Mouse (Mus musculus): ENCODE measurements around the gene Shisa9. TPM values are rescaled to one million over a fixed set of nuclear protein-coding genes. Genes with fewer than 3 reads are reported as not detected.

Shisa9 gene
- polyA plus RNA-seq, 1 experiment = 36.4 TPM

- no peak for TF ChIP-seq CTCF (IDR thresholded peaks at IDR 0.05; ENCODE audit: extremely low read depth, insufficient read depth, low read length)
- TF ChIP-seq POLR2A (IDR thresholded peaks at IDR 0.05; ENCODE audit: extremely low read depth, insufficient read depth, low read length) = no peak
- Histone ChIP-seq H3K4me3 (ENCODE audit: insufficient read depth, low read length) (no peak overlapping the region), H3K27ac (ENCODE audit: insufficient read depth, low read length) (no peak overlapping the region), H3K4me1 (ENCODE audit: control insufficient read depth, insufficient read depth, low read length) (peaks cover 4% of the 10 kb centered on the region; the same call in 1 of the 2 replicates)
Observed at GRCm38 (mm10) chr16:12204423-12204822, 220.5 kb downstream of the Shisa9 start.

GRCm38 (mm10) chr16:12206421-12206950 lies 222.6 kb downstream of the Shisa9 start:
- TF ChIP-seq CTCF (IDR thresholded peaks at IDR 0.05; ENCODE audit: extremely low read depth, insufficient read depth, low read length) (no peak), POLR2A (IDR thresholded peaks at IDR 0.05; ENCODE audit: extremely low read depth, insufficient read depth, low read length) (no peak)
- H3K4me1 ChIP-seq (ENCODE audit: control insufficient read depth, insufficient read depth, low read length) = peaks cover 6% of the 10 kb centered on the region
- no peak overlapping the region for H3K4me3 ChIP-seq (ENCODE audit: insufficient read depth, low read length)
- no peak overlapping the region for H3K27ac ChIP-seq (ENCODE audit: insufficient read depth, low read length)

- no peak for TF ChIP-seq POLR2A (IDR thresholded peaks at IDR 0.05; ENCODE audit: extremely low read depth, insufficient read depth, low read length)
- TF ChIP-seq CTCF (IDR thresholded peaks at IDR 0.05; ENCODE audit: extremely low read depth, insufficient read depth, low read length) = no peak
- H3K27ac ChIP-seq (ENCODE audit: insufficient read depth, low read length) = no peak overlapping the region
- H3K4me3 ChIP-seq (ENCODE audit: insufficient read depth, low read length) = no peak overlapping the region
- peaks cover 3% of the 10 kb centered on the region for H3K4me1 ChIP-seq (ENCODE audit: control insufficient read depth, insufficient read depth, low read length)
Observed at GRCm38 (mm10) chr16:12206951-12207350, 223.0 kb downstream of the Shisa9 start.

GRCm38 (mm10) chr16:12209355-12209754 lies 225.4 kb downstream of the Shisa9 start:
- H3K4me1 ChIP-seq (ENCODE audit: control insufficient read depth, insufficient read depth, low read length) = peaks cover 2% of the 10 kb centered on the region
- no peak overlapping the region for H3K27ac ChIP-seq (ENCODE audit: insufficient read depth, low read length)
- H3K4me3 ChIP-seq (ENCODE audit: insufficient read depth, low read length) = no peak overlapping the region
- TF ChIP-seq CTCF (IDR thresholded peaks at IDR 0.05; ENCODE audit: extremely low read depth, insufficient read depth, low read length) (no peak), POLR2A (IDR thresholded peaks at IDR 0.05; ENCODE audit: extremely low read depth, insufficient read depth, low read length) (no peak)

DNA sequence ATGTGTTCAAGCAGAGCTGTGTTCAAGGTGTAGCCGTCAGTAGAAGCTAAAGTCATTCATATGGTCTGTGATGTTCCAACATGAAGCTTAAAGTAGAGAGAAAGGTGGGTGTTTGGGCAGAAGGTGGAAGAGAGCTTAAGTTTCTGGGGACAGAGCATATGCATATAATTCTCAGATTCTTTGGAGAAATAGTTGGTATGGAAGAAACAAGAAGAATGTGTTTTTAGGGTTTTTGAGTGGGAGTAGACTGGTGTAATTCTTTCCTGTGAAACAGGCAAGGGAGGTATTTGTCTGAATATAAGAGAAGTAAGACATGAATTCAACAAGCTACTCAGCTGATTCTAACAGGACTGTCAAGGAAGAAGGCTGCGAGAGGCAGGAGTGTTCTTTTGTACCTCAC lies 225.9 kb downstream of the Shisa9 start:
- Histone ChIP-seq H3K4me1 (ENCODE audit: control insufficient read depth, insufficient read depth, low read length) (peaks cover 2% of the 10 kb centered on the region), H3K27ac (ENCODE audit: insufficient read depth, low read length) (no peak overlapping the region), H3K4me3 (ENCODE audit: insufficient read depth, low read length) (no peak overlapping the region)
- TF ChIP-seq CTCF (IDR thresholded peaks at IDR 0.05; ENCODE audit: extremely low read depth, insufficient read depth, low read length) (no peak), POLR2A (IDR thresholded peaks at IDR 0.05; ENCODE audit: extremely low read depth, insufficient read depth, low read length) (no peak)

DNA sequence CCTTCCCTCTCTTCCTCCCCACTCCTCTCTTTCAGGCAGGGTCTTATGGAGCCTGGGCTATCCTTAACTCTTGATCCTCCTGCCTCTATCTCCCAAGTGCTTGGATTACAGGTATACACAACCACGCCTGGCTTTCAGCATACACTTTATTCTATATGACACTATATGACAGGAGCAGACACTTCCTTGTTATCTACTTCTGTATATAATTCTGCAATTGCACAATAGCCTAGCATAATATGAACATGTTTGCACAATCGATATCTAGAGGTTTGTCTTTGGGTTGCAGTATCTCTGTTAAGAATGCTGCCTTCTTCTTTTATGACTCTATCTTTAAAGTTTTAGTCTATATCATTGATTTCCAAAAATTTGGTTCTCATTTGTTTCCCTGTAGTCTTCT lies 230.1 kb downstream of the Shisa9 start:
- Histone ChIP-seq H3K27ac (ENCODE audit: insufficient read depth, low read length) (no peak overlapping the region), H3K4me1 (ENCODE audit: control insufficient read depth, insufficient read depth, low read length) (peaks cover 2% of the 10 kb centered on the region), H3K4me3 (ENCODE audit: insufficient read depth, low read length) (no peak overlapping the region)
- no peak for TF ChIP-seq POLR2A (IDR thresholded peaks at IDR 0.05; ENCODE audit: extremely low read depth, insufficient read depth, low read length)
- TF ChIP-seq CTCF (IDR thresholded peaks at IDR 0.05; ENCODE audit: extremely low read depth, insufficient read depth, low read length) = no peak

DNA sequence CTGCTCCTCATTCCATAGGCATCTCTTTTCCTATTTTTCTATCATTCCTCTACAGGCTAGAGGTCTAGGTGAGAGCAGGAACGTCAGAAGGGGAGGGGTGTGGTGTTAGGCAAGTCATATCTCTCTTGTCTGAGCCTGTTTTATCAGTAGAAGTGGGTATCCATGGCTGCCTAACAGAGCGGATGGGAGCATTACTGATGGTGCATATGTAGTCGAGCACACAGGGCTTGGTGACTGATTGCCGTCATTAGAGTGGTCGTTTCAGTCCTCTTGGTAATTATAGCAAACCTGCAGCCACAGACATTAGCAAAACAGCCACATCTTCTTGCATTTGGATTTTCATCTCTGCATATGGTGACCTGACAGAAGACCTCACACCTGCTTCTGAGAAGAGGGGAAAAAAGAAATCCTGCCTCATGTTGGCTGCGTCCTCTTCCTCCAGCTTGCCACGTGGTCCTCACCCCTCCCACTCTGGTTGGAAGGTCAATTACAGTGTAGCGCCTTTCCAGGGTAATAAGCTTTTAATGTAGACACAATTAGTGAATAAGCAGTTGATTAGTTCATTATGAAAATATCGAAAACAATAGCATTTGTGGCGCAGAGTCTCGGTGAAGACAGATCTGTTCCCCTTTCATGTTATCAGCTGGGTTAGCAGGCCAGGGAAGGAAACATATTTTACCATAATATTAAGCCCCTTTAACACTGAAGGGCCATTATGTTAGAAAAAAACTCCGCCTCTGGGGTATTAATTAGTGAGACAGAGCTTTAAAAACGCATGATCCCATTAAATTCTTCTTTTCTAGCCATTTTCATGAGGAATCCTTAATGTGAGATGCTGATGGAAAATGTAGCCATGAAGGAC lies 233.6 kb downstream of the Shisa9 start:
- no peak overlapping the region for H3K27ac ChIP-seq (ENCODE audit: insufficient read depth, low read length)
- H3K4me3 ChIP-seq (ENCODE audit: insufficient read depth, low read length) = no peak overlapping the region
- no peak for TF ChIP-seq POLR2A (IDR thresholded peaks at IDR 0.05; ENCODE audit: extremely low read depth, insufficient read depth, low read length)
- TF ChIP-seq CTCF (IDR thresholded peaks at IDR 0.05; ENCODE audit: extremely low read depth, insufficient read depth, low read length) = no peak
- H3K4me1 ChIP-seq (ENCODE audit: control insufficient read depth, insufficient read depth, low read length) = no peaks in the 10 kb centered on the region

- no peaks in the 10 kb centered on the region for H3K4me1 ChIP-seq (ENCODE audit: control insufficient read depth, insufficient read depth, low read length)
- no peak for TF ChIP-seq CTCF (IDR thresholded peaks at IDR 0.05; ENCODE audit: extremely low read depth, insufficient read depth, low read length)
- no peak for TF ChIP-seq POLR2A (IDR thresholded peaks at IDR 0.05; ENCODE audit: extremely low read depth, insufficient read depth, low read length)
- H3K27ac ChIP-seq (ENCODE audit: insufficient read depth, low read length) = no peak overlapping the region
- no peak overlapping the region for H3K4me3 ChIP-seq (ENCODE audit: insufficient read depth, low read length)
Observed at GRCm38 (mm10) chr16:12218151-12218532, 234.2 kb downstream of the Shisa9 start.

GRCm38 (mm10) chr16:12219821-12220220 lies 235.9 kb downstream of the Shisa9 start:
- Histone ChIP-seq H3K4me3 (ENCODE audit: insufficient read depth, low read length) (no peak overlapping the region), H3K4me1 (ENCODE audit: control insufficient read depth, insufficient read depth, low read length) (no peaks in the 10 kb centered on the region), H3K27ac (ENCODE audit: insufficient read depth, low read length) (no peak overlapping the region)
- TF ChIP-seq CTCF (IDR thresholded peaks at IDR 0.05; ENCODE audit: extremely low read depth, insufficient read depth, low read length) = no peak
- no peak for TF ChIP-seq POLR2A (IDR thresholded peaks at IDR 0.05; ENCODE audit: extremely low read depth, insufficient read depth, low read length)

DNA sequence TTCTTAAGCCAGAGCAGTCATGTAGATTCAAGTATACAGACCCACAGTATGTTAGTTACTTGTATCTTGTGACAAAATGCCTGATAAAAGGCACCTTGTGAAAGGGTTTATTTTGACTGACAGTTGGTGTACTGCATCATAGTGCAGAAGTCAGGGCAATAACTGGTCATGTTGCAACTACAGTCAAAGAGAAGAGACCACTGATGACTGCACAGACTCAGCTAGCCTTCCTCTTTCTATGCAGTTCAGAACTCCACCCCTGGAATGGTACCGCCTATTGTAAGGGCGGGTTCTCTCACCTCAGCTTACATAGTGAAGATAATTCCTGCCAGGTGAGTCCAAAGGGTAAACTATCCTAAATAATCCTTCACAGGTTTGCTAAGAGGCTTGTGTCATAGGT lies 239.6 kb downstream of the Shisa9 start:
- Histone ChIP-seq H3K4me1 (ENCODE audit: control insufficient read depth, insufficient read depth, low read length) (no peaks in the 10 kb centered on the region), H3K27ac (ENCODE audit: insufficient read depth, low read length) (no peak overlapping the region), H3K4me3 (ENCODE audit: insufficient read depth, low read length) (no peak overlapping the region)
- no peak for TF ChIP-seq CTCF (IDR thresholded peaks at IDR 0.05; ENCODE audit: extremely low read depth, insufficient read depth, low read length)
- TF ChIP-seq POLR2A (IDR thresholded peaks at IDR 0.05; ENCODE audit: extremely low read depth, insufficient read depth, low read length) = no peak

All from cortical plate, adult 2 months (tissue).